Mouse (Mus musculus): ENCODE measurements around the gene Gm5798. TPM values are rescaled to one million over a fixed set of nuclear protein-coding genes. Genes with fewer than 3 reads are reported as not detected.
"Not testable (repeated sequence)": the region's sequence is repeated elsewhere in the genome, so short reads cannot be mapped to it uniquely, and the experiment has no call there.

The Gm5798 gene
- not detected for total RNA-seq (2021)
- long read RNA-seq, experiment 1, result 0 reads
- long read RNA-seq, experiment 2, result 0 reads

DNA sequence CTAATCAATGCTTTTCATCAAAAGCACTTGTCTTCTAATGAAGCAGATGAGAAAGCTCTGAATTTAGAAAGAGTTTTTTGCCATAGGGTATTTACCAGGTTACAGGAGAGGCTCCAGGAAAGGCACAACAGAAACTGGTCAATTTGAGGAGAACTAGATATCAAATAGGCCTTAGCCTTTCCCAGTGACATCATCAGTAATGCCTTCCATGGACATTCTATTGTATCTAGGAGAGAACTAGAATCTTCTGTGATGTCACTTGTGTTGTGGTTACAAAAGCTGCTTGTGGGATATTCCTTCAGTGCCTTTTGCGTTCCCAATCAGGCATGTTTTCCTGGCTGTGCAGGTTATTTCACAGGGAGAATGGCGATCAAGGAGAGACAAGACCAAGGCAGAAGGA, at the start of gene Gm5798:
Gene Gm5798 (plus strand): TSS at position 301 of the 400 bp plus-strand sequence.
- not testable (repeated sequence) for DNase-seq

DNA sequence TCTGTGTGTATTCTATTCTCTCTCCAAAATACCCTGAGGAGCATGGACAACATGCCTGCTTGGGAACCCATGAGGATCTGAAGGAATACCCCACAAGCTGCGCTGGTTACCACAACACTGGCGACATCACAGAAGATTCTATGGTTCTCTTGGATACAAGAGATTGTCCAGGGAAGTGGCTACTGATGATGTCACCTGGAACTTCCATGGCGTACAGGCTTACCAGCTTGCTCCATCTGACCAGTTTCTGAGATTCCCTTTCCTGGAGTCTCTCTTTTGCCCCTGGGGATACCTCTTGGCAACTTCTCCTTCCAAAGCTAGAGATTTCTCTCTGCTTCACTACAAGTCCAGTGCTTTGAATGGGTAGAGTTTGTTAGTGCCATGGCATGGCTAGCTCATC, 37.9 kb downstream of the Gm5798 start, which contains the start of gene Gm7945:
Gene Gm7945 (minus strand): TSS at position 101 of the 400 bp plus-strand sequence.
- not testable (repeated sequence) for DNase-seq

Other genes starting within 250 kb of the Gm5798 start
- not detected for gene Mat1a, start 243.6 kb upstream of the Gm5798 start, total RNA-seq (2021)
- gene Sftpa1, start 216.8 kb upstream of the Gm5798 start, total RNA-seq (2021), result not detected
- gene Mbl1, start 197.2 kb upstream of the Gm5798 start, total RNA-seq (2021), result not detected
- not detected for gene Sftpd, start 163.5 kb upstream of the Gm5798 start, total RNA-seq (2021)
- not detected for gene Gm2832, start 69.8 kb upstream of the Gm5798 start, total RNA-seq (2021)
- gene Gm7945, start 37.8 kb downstream of the Gm5798 start, total RNA-seq (2021), result not detected
- gene Gm6482, start 59.7 kb downstream of the Gm5798 start, total RNA-seq (2021), result not detected
- gene Gm7954, start 104.9 kb downstream of the Gm5798 start, total RNA-seq (2021), result not detected
- gene Gm3486, start 140.9 kb downstream of the Gm5798 start, total RNA-seq (2021), result not detected
- gene Gm7970, start 207.0 kb downstream of the Gm5798 start, total RNA-seq (2021), result not detected
- gene 1700049E17Rik2, start 224.6 kb downstream of the Gm5798 start, total RNA-seq (2021), result not detected

Measured in gastrocnemius, postnatal 25 days (tissue).